Mouse (Mus musculus) CD8-positive naive resting alpha-beta T cell, adult 57 days (primary cell): ENCODE results near the gene Cnpy2. TPM values are rescaled to one million over a fixed set of nuclear protein-coding genes. Genes with fewer than 3 reads are reported as not detected.

Experiments used
- total RNA-seq: library from RNA; stranded (reverse); gene quantifications from one replicate; pipeline ENCODE4 v1.2.4, GENCODE M21; 2023

The Cnpy2 gene
- 19.0 TPM for total RNA-seq

GRCm38 (mm10) chr10:128322141-128323108 lies at the start of gene Cnpy2:
Gene Cnpy2 (plus strand): TSS chr10:128322459.

GRCm38 (mm10) chr10:128298702-128299171 lies 23.5 kb upstream of the Cnpy2 start, which contains the start of gene Il23a:
Gene Il23a (minus strand): TSS chr10:128298752.

GRCm38 (mm10) chr10:128303126-128304021 lies 18.9 kb upstream of the Cnpy2 start, which contains the start of gene Pan2:
Gene Pan2 (plus strand): TSS chr10:128303335.

GRCm38 (mm10) chr10:128337306-128338181 lies 15.3 kb downstream of the Cnpy2 start, which contains the start of gene Cs:
Gene Cs (plus strand): TSS chr10:128337734.

GRCm38 (mm10) chr10:128368402-128369217 lies 46.4 kb downstream of the Cnpy2 start, which contains the start of gene Coq10a:
Gene Coq10a (minus strand): TSS chr10:128368997.

GRCm38 (mm10) chr10:128376455-128377211 lies 54.4 kb downstream of the Cnpy2 start, which contains the start of gene Ankrd52:
Gene Ankrd52 (plus strand): TSS chr10:128377115.

Other genes with a start within 250 kb of the Cnpy2 start
- 629 TPM for gene Atp5b, start 239.2 kb upstream of the Cnpy2 start, total RNA-seq
- 104 TPM for gene Baz2a, start 230.9 kb upstream of the Cnpy2 start, total RNA-seq
- 37.2 TPM for gene Rbms2, start 142.2 kb upstream of the Cnpy2 start, total RNA-seq
- 0.86 TPM for gene Gls2, start 128.0 kb upstream of the Cnpy2 start, total RNA-seq
- gene Spryd4, start 110.7 kb upstream of the Cnpy2 start, total RNA-seq: 14.0 TPM
- gene Mip, start 96.6 kb upstream of the Cnpy2 start, total RNA-seq: not detected
- 37.2 TPM for gene Timeless, start 90.4 kb upstream of the Cnpy2 start, total RNA-seq
- not detected for gene Apon, start 68.4 kb upstream of the Cnpy2 start, total RNA-seq
- not detected for gene Apof, start 53.8 kb upstream of the Cnpy2 start, total RNA-seq
- gene Stat2, start 51.9 kb upstream of the Cnpy2 start, total RNA-seq: 59.1 TPM
- not detected for gene Il23a, start 23.7 kb upstream of the Cnpy2 start, total RNA-seq
- 45.0 TPM for gene Pan2, start 19.1 kb upstream of the Cnpy2 start, total RNA-seq
- gene Cs, start 15.3 kb downstream of the Cnpy2 start, total RNA-seq: 82.2 TPM
- gene Coq10a, start 46.5 kb downstream of the Cnpy2 start, total RNA-seq: 22.3 TPM
- 50.4 TPM for gene Ankrd52, start 54.7 kb downstream of the Cnpy2 start, total RNA-seq
- gene Slc39a5, start 78.8 kb downstream of the Cnpy2 start, total RNA-seq: not detected
- gene Nabp2, start 89.0 kb downstream of the Cnpy2 start, total RNA-seq: 41.9 TPM
- gene Rnf41, start 89.2 kb downstream of the Cnpy2 start, total RNA-seq: 28.7 TPM
- 114 TPM for gene Smarcc2, start 136.8 kb downstream of the Cnpy2 start, total RNA-seq
- gene Myl6, start 171.7 kb downstream of the Cnpy2 start, total RNA-seq: 626 TPM
- gene Myl6b, start 176.2 kb downstream of the Cnpy2 start, total RNA-seq: not detected
- gene Esyt1, start 203.4 kb downstream of the Cnpy2 start, total RNA-seq: 290 TPM
- gene Zc3h10, start 225.3 kb downstream of the Cnpy2 start, total RNA-seq: 33.3 TPM
- 4,677 TPM for gene Rpl41, start 226.8 kb downstream of the Cnpy2 start, total RNA-seq
- 73.7 TPM for gene Pa2g4, start 243.5 kb downstream of the Cnpy2 start, total RNA-seq